Mouse (Mus musculus) layer of hippocampus, adult 2 months (tissue): ENCODE data around the gene Hexim1. TPM values are rescaled to one million over a fixed set of nuclear protein-coding genes. Genes with fewer than 3 reads are reported as not detected.

Experiments
- DNase-seq, 2 experiments: peaks; one replicate each; pipeline ENCODE4 v3.0.0; 2022; ENCODE audit warnings: low spot score in 2 of 2
- H3K27ac ChIP-seq: fragments of 200-600 bp; 2 replicates; pipeline ENCODE4 v1.8.1; 2022
- H3K4me3 ChIP-seq: fragments of 200-600 bp; 2 replicates; pipeline ENCODE4 v1.8.1; 2022; ENCODE audit warnings: mild to moderate bottlenecking
- CTCF ChIP-seq: fragments of 200-600 bp; conservative IDR thresholded peaks from 2 replicates; pipeline ENCODE4 v1.8.1; 2022; ENCODE audit warnings: antibody characterized with exemption, mild to moderate bottlenecking, moderate library complexity
- long read RNA-seq, 2 experiments: library from polyadenylated mRNA; stranded (forward); transcript quantifications; one replicate each; pipeline ENCODE4 v2.0.0; 2021; ENCODE audit warnings: borderline mapping rate in 2 of 2
- total RNA-seq, 2 experiments: library from RNA; stranded (reverse); gene quantifications; 2 replicates each; pipeline ENCODE4 v1.2.3; 2021

The Hexim1 gene
- total RNA-seq = 10 to 100 TPM; 48.5 to 50.8 TPM
- long read RNA-seq, experiment 1, transcript Hexim1-201 (1 exons, 3,495 nt) = major isoform, 12 of 12 reads
- long read RNA-seq, experiment 1, partial matches to known transcripts = 0 of 12 reads
- long read RNA-seq, experiment 1, other reads (novel, unspliced or antisense) = 0 of 12 reads
- long read RNA-seq, experiment 2, transcript Hexim1-201 (1 exons, 3,495 nt) = major isoform, 25 of 25 reads
- long read RNA-seq, experiment 2, partial matches to known transcripts = 0 of 25 reads
- long read RNA-seq, experiment 2, other reads (novel, unspliced or antisense) = 0 of 25 reads

DNA sequence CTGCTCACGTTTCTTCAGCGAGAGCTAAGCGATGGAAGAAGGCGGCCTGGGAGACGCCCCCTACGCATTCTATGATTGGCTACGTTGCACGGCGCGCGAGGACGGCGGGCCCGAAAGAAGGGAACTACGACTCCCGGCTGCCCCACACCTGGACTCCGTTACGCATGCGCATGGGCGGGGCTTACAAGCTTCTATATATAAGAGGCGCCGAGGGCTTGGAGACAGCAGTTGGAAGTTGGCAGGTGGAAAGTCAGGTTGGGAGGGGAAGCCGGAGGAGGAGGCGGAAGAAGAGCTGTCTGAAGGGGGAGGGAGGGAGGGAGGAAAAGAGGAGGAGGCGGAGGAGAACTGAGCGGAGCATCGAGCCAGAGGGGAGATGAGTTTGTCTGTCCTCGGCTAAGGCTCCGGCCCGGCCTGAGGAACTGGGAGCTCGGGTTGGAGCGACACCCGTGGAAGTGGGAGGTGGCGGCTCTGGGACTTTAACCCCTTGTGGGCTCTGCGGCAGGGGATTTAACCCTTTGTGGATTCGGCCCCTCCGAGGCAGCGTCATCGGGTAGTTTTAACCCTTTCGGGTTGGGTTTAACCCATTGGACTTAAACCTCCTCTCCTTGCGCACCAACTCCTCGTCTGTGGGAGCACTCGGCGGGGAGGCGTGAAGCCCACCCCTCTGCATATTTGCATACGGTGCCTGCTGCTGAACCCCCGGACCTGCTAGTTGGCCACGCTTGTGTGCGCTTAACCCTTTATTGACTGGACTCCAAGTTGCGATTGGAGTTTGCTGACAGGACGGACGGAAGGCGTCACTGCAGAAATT, at the start of gene Hexim1:
Hexim1 (plus strand) TSS at position 224 of the 811 bp plus-strand sequence.
- H3K4me3 ChIP-seq = peak within 1 kb of the TSS; percentile 89
- peak; percentile 100 for DNase-seq
- TF ChIP-seq CTCF = no peak
- H3K27ac ChIP-seq = peak within 1 kb of the TSS; percentile 99

DNA sequence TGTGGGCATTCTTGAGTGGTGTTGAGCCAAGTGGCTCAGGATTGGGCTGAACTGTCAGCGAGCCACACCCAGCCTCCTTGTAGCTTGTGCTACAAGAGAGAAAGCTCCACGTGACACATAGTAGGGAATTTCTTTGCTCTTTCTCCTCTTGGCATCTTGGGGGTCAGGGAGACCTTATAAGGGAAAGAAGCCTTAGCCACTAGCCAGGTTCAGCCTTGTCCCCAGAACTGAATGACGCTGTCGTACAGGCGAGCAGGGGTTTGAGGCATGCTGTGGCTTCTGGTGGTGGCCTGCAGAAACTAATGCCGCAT, 49.0 kb upstream of the Hexim1 start:
- H3K4me3 ChIP-seq = no peak overlapping the region
- DNase-seq = peak in 1 of 2 experiments; percentile 8
- TF ChIP-seq CTCF = no peak
- no peak overlapping the region; the same call in 1 of the 2 replicates for H3K27ac ChIP-seq

DNA sequence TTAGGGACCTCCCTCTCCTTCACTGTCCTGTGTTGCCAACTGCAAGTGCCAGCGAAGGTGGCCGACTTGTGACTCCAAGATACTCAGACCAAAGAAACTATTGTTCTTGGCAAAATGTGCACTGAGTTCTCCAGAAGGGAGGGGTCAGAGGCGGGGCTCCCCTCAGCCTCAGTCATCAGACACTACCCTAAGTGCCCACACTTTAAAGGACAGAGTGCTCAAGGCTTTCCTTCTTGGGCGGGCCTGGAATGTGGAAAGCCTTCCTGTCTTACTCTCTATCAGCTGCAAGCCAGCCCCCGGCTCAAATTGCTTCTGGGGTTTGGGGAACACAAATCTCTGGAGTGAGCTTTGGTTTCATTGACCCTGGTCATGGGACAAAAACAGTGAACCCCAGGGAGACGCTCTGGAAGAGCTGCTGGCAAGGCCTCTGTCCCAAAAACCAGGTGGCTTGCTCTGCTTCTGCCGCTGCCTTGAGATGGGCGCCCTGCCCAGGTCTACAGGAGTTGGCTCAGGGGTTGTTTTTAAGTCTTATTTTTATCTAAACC, 48.5 kb upstream of the Hexim1 start:
- H3K4me3 ChIP-seq = no peak overlapping the region
- peak overlapping the region; percentile 43; the same call in 1 of the 2 replicates for H3K27ac ChIP-seq
- peak in 1 of 2 experiments; percentile 9 for DNase-seq
- TF ChIP-seq CTCF = no peak

DNA sequence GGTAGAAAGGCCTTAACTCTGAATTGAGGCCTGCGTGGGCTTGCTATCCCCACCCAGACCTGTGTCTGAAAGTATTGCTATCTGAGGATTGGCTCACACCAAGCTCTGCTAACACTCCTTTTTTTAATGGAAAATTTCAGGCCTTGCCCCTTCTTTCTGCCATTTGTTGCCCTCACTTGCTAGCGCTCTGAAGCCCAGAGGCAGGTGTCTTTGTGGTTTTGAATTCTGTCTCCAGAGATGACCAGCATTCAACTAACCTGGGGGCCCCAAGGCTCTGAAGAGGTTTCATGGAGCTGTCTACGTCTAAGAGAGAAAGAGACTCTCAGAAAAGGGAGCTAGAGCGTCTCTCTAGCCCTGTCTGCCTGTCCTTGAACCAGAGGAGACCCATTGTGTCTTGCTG, 47.8 kb upstream of the Hexim1 start:
- DNase-seq = peak in 1 of 2 experiments; percentile 9
- H3K4me3 ChIP-seq = no peak overlapping the region
- no peak for TF ChIP-seq CTCF

DNA sequence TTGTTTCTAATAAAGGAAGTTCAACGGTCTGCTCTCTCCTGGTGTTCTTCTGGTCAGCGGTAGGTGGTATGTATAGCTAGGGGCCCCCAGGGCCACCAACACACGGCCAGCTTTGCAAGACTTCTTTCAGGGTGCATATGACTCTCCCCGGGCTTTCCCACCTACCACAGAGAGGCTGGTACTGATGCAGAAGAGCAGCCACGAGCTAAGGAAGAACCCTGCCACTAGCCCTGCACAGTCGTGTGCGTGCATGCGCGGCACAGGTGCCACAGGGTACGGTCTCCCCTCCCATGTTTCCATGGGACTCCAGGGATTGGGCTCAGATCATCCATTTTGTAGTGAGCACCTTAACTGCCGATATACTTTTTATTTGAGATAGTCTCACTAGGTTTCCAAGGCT, 47.1 kb upstream of the Hexim1 start:
- no peak for TF ChIP-seq CTCF
- Histone ChIP-seq H3K27ac (no peak overlapping the region), H3K4me3 (no peak overlapping the region)
- DNase-seq = peak in 1 of 2 experiments; percentile 6

More for the DNA sequence above, 47.8 kb upstream of the Hexim1 start:
- H3K27ac ChIP-seq = peak overlapping the region; percentile 43; the same call in 1 of the 2 replicates

DNA sequence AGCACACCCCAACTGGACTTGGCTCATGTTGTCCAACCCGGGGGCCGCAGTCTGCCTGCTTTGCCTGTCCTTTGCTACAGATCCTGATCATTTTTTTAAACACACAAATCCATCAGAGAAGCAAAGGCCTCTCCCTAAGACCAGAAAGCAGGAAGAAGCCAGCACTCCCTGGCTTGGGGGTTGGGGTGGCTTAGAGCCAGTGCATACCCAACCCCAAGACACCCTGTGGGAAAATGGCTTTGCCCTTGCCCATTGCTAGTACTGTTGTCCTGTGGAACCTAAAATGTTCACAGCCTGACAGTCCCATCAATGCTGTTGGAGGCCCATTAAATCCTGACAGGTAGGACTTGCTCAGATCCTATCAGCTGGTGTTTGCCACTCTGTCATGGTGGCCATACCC, 46.3 kb upstream of the Hexim1 start:
- DNase-seq = peak in 1 of 2 experiments; percentile 8
- no peak for TF ChIP-seq CTCF
- H3K4me3 ChIP-seq = no peak overlapping the region

DNA sequence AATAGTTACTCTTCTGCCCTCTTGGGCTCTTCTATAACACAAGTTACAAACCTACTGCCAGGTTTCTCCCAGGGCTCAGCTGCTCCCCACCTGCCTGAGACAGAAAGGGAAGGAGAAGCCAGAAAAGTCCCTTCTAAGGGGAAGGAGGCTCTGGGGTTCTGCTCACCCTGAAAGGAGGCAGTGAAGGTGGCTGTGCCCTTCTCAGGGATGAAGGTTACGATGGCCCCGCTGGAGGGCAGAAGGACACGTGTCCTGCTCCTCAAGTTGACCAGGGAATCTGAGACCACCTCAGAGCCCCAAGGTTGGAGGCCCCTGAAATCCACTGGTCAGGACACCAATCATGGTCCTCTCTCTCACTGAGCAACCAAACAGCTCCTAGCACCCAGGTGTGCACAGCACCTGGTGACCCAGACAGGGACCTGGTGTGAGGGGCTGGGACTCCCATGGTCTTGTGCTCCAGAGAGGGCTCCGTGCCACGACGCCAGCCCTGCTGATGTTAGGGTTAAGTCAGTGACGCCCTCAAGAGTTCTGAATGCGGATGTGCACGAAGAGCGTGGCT, 45.6 kb upstream of the Hexim1 start:
- Histone ChIP-seq H3K27ac (no peak overlapping the region), H3K4me3 (no peak overlapping the region)
- peak in 1 of 2 experiments; percentile 8 for DNase-seq
- no peak for TF ChIP-seq CTCF

More for the DNA sequence above, 46.3 kb upstream of the Hexim1 start:
- no peak overlapping the region for H3K27ac ChIP-seq

DNA sequence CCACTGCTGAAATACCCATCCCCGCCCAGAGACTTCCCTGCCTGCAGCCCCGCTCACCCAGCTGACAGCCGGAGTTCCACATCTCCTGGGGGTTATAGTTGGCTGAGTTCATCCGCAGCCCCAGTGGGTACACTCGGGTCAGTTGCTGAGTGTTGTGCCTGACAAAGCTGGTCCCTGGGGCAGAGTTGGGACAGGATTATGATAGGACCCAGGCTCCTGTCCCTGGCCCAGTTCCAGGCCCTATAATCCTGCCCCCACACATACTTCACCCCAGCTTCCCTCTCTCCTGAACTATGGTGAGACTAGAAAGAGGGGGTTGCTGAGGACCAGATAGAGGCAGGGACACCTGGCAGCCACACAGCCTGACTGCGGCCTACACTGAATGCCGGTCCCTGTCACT, 42.4 kb upstream of the Hexim1 start:
- peak in 1 of 2 experiments; percentile 9 for DNase-seq
- Histone ChIP-seq H3K4me3 (no peak overlapping the region), H3K27ac (no peak overlapping the region)
- TF ChIP-seq CTCF = no peak

DNA sequence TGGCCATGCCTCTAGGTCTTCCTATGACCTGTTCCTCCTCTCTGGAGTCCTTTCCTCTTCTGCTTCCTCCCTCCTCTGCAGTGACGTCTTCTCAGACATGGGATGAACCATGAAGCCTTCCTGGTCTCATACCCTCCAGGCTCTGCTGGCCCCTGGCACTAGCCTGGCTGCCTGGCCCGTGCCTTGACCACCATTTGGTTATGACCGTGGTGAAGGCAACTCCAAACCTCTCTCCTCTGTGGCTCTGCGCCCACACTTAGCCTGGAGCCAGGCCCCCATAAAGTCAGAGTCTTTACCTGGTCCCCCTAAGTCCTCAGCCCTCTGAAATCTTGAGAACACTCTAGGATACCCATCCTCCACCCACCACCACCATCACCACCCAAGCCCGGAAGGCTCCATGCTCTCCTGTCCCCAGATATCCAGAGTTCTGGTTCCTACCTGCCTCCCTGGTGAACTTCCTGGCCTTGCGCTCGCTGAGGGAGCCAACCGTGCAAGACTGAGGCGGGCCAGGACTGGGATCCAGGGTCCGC, 41.8 kb upstream of the Hexim1 start:
- DNase-seq = no peak
- Histone ChIP-seq H3K27ac (no peak overlapping the region; the same call in 1 of the 2 replicates), H3K4me3 (no peak overlapping the region)
- no peak for TF ChIP-seq CTCF

DNA sequence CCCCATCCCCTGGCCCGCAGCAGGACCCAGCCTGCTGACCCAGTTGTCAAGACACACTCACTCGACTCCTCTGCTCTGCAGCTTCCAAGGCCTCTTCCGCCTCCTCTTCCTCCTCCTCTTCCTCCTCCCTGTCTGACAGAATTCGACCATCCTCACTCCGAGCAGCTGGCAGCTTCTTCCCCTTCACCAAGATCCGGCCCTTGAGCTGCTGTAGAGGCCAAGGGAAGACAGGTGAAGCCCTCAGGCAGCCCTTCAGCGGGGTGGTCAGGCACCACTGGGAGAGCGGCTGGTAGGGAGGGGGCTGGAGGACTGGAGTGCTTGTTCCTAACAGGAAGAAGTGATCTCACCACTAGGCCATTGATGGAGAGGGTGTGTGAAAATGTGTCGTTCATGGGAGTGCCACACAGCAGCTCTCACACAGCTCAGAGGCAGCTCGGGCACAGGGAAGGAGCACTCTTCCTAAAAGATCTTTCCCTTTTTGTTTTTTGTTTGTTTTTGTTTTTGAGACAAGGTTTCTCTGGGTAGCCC, 41.2 kb upstream of the Hexim1 start:
- peak overlapping the region; percentile 3; the same call in 1 of the 2 replicates for H3K27ac ChIP-seq
- DNase-seq = no peak
- TF ChIP-seq CTCF = no peak
- no peak overlapping the region for H3K4me3 ChIP-seq

DNA sequence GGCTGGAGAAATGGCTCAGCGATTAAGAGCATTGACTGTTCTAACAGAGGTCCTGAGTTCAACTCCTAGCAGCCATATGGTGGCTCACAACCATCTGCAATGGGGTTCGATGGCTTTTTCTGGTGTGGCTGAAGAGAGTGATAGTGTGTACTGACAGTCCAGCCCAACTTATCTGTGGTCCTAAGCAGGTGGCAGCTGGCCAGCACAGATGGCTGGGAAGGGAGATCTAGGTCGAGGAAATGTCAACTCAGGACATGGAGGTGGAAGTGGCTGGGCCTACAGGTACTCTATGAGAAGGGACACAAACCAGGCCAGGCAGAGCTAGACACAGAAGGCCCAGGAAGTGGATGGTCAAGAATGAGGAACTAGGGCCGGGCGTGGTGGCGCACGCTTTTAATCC, 40.0 kb upstream of the Hexim1 start:
- Histone ChIP-seq H3K27ac (no peak overlapping the region), H3K4me3 (no peak overlapping the region)
- TF ChIP-seq CTCF = no peak
- DNase-seq = no peak

DNA sequence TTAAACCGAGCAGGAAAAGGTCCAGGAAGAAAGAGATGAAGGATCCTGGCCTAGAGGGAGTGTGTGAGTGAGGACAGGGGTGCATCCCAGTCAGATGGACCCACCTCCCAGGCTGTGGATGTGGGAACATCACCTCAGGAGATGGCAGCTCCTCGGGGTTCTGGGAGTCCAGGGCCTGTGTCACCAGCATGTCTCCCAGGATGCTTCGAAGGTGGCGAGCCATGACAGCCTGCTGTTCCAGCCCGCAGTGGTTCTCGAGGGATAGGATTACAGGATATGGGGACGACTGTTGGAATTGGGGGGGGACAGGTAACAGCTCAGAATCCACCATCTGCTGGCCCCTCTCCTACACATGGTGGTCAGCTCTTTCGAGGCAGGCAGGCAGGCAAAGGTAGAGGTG, 39.5 kb upstream of the Hexim1 start:
- no peak for DNase-seq
- TF ChIP-seq CTCF = no peak
- Histone ChIP-seq H3K4me3 (no peak overlapping the region), H3K27ac (no peak overlapping the region)
